Comparison of ENCODE assay signal across 23 mouse cellular contexts in genomic region chr10:63365918-63366455, GRCm38 (mm10). TPM values are rescaled to one million over a fixed set of nuclear protein-coding genes. Genes with fewer than 3 reads are reported as not detected.
A peak's percentile ranks its signal among the peaks of the same experiment; 100 is the strongest.
DNase-seq lines count a peak whose midpoint lies in the region; ATAC-seq lines count a peak whose summit lies in the region.
"Had no signal": no experiment of that assay in that cellular context is flagged by ENCODE, and none has a peak within 500 bp of the region (broad histone marks: within the 10 kb centered on the region; RNA-seq: fewer than 3 reads in every experiment).

No protein-coding gene starts in this region.

- WGBS in heart, embryonic 11.5 days (ENCODE audit: insufficient replicate concordance), result 43% methylated on average over 7 of the region's 7 CpGs
- 68% methylated on average over 7 of the region's 7 CpGs for WGBS in kidney, embryonic 15.5 days
- WGBS in embryonic facial prominence, embryonic 14.5 days, result 47% methylated on average over 7 of the region's 7 CpGs

- no peak overlapping the region for H3K9ac ChIP-seq in heart, embryonic 11.5 days (ENCODE audit: low read depth, low read length)
- H3K9ac ChIP-seq in kidney, embryonic 15.5 days, result no peak overlapping the region
- no peak overlapping the region for H3K9ac ChIP-seq in embryonic facial prominence, embryonic 14.5 days (ENCODE audit: low read depth, low read length)
- H3K9ac ChIP-seq: limb, embryonic 15.5 days; midbrain, embryonic 13.5 days had no signal

- no peaks in the 10 kb centered on the region for H3K4me1 ChIP-seq in heart, embryonic 11.5 days (ENCODE audit: control insufficient read depth, insufficient read depth, low read length)
- H3K4me1 ChIP-seq in kidney, embryonic 15.5 days, result 0 out of 2 replicates have a peak, but pooled peaks cover 4% of the 10 kb centered on the region
- no peaks in the 10 kb centered on the region for H3K4me1 ChIP-seq in embryonic facial prominence, embryonic 14.5 days (ENCODE audit: control insufficient read depth, insufficient read depth, low read length)
- H3K4me1 ChIP-seq: limb, embryonic 15.5 days; midbrain, embryonic 13.5 days had no signal

- H3K27me3 ChIP-seq in heart, embryonic 11.5 days (ENCODE audit: control insufficient read depth, insufficient read depth, low read length), result no peaks in the 10 kb centered on the region
- no peaks in the 10 kb centered on the region for H3K27me3 ChIP-seq in kidney, embryonic 15.5 days
- H3K27me3 ChIP-seq in embryonic facial prominence, embryonic 14.5 days (replicated peaks; ENCODE audit: control insufficient read depth, insufficient read depth, low read length), result no peaks in the 10 kb centered on the region
- H3K27me3 ChIP-seq: limb, embryonic 15.5 days; midbrain, embryonic 13.5 days had no signal

- no peaks in the 10 kb centered on the region for H3K9me3 ChIP-seq in heart, embryonic 11.5 days (replicated peaks; ENCODE audit: control insufficient read depth, low read length)
- no peaks in the 10 kb centered on the region for H3K9me3 ChIP-seq in kidney, embryonic 15.5 days (replicated peaks)
- no peaks in the 10 kb centered on the region for H3K9me3 ChIP-seq in embryonic facial prominence, embryonic 14.5 days (ENCODE audit: control insufficient read depth, low read length)
- H3K9me3 ChIP-seq: limb, embryonic 15.5 days had no signal

- H3K4me3 ChIP-seq in heart, embryonic 11.5 days (ENCODE audit: low read depth, low read length), result no peak overlapping the region
- no peak overlapping the region for H3K4me3 ChIP-seq in kidney, embryonic 15.5 days (replicated peaks)
- peak overlapping the region; percentile 6; the same call in 1 of the 2 replicates for H3K4me3 ChIP-seq in embryonic facial prominence, embryonic 14.5 days (ENCODE audit: low read depth, low read length)
- H3K4me3 ChIP-seq: left cerebral cortex, adult 2 months; limb, embryonic 15.5 days; midbrain, embryonic 13.5 days had no signal

- intact Hi-C loops in heart, postnatal 36 days (cut with DNase I), result no loop called here

- DNase-seq in heart, postnatal 36 days, result no peak
- no peak for DNase-seq in kidney, postnatal 10 days
- peak; percentile 97 for DNase-seq in ES-CJ7 (ENCODE audit: low read depth, low spot score)
- no peak for DNase-seq in embryonic facial prominence, embryonic 14.5 days (ENCODE audit: low spot score)
- DNase-seq in gastrocnemius, adult 18-20 months (ENCODE audit: low spot score), result no peak
- DNase-seq: adrenal gland, postnatal 14 days; B cell, adult 2 months; cerebellum, adult 9-10 months; lung, adult 18-20 months; thymus, postnatal 4 days had no signal

- no peaks in the 10 kb centered on the region for H3K36me3 ChIP-seq in heart, embryonic 11.5 days (ENCODE audit: control insufficient read depth, insufficient read depth, low read length)
- no peaks in the 10 kb centered on the region for H3K36me3 ChIP-seq in kidney, embryonic 15.5 days
- no peaks in the 10 kb centered on the region for H3K36me3 ChIP-seq in embryonic facial prominence, embryonic 14.5 days (ENCODE audit: control insufficient read depth, insufficient read depth, low read length)
- H3K36me3 ChIP-seq: limb, embryonic 15.5 days; midbrain, embryonic 13.5 days had no signal

- no peak overlapping the region for H3K27ac ChIP-seq in heart, embryonic 11.5 days (ENCODE audit: low read depth, low read length)
- H3K27ac ChIP-seq in kidney, embryonic 15.5 days, result no peak overlapping the region
- H3K27ac ChIP-seq in embryonic facial prominence, embryonic 14.5 days (replicated peaks; ENCODE audit: low read depth, low read length), result no peak overlapping the region
- H3K27ac ChIP-seq: kidney, postnatal 0 days; left cerebral cortex, adult 2 months; limb, embryonic 15.5 days; macrophage; midbrain, embryonic 13.5 days had no signal

- peak overlapping the region; percentile 51 for H3K4me2 ChIP-seq in heart, embryonic 11.5 days
- H3K4me2 ChIP-seq in kidney, embryonic 15.5 days, result peak overlapping the region; percentile 15; the same call in 1 of the 2 replicates
- H3K4me2 ChIP-seq in embryonic facial prominence, embryonic 14.5 days (ENCODE audit: low read depth, low read length), result peak overlapping the region; percentile 29; the same call in 1 of the 2 replicates
- H3K4me2 ChIP-seq: limb, embryonic 15.5 days; midbrain, embryonic 13.5 days had no signal

- no peak for ATAC-seq in heart, embryonic 11.5 days (replicated peaks; ENCODE audit: insufficient number of reproducible peaks, low FRiP score, low TSS enrichment)
- ATAC-seq in kidney, embryonic 15.5 days (replicated peaks; ENCODE audit: low FRiP score), result no peak
- ATAC-seq in embryonic facial prominence, embryonic 14.5 days (ENCODE audit: low read depth), result no peak
- no peak for ATAC-seq in granulocyte monocyte progenitor cell, adult 5-6 weeks (replicated peaks; ENCODE audit: poor library complexity, severe bottlenecking)
- ATAC-seq: midbrain, embryonic 13.5 days had no signal

RNA-seq across cellular contexts. Expression of gene Sirt1, which starts 15.5 kb away (rescaled TPM):
- 5.6 and 6.0 TPM in 2 replicates for polyA plus RNA-seq in heart, embryonic 11.5 days (2014; fragmentation: Nextera tagmentation; extraction: Ambion mirVana)
- 10 to 100 TPM; 11.8 to 12.7 TPM for total RNA-seq in heart, postnatal 36 days (2021)
- 5.9 and 6.1 TPM in 2 replicates for polyA plus RNA-seq in kidney, embryonic 15.5 days (2015; fragmentation: Nextera tagmentation; extraction: Ambion mirVana)
- 6.8 and 7.5 TPM in 2 replicates for polyA plus RNA-seq in embryonic facial prominence, embryonic 14.5 days (2014; fragmentation: Nextera tagmentation; extraction: Ambion mirVana)
- total RNA-seq in granulocyte monocyte progenitor cell, adult 5-6 weeks (2014; fragmentation: Nextera tagmentation), result 20.4 and 31.4 TPM in 2 replicates
- total RNA-seq in granulocyte monocyte progenitor cell, adult 5-6 weeks (2017), result 33.3 and 35.5 TPM in 2 replicates
- 1 to 10 TPM; 6.8 to 8.1 TPM for total RNA-seq in gastrocnemius, adult 18-20 months (2021)

RNA-seq across cellular contexts. Expression of gene Dnajc12, which starts 16.3 kb away (rescaled TPM):
- polyA plus RNA-seq in heart, embryonic 11.5 days (2014; fragmentation: Nextera tagmentation; extraction: Ambion mirVana), result 8.6 and 9.2 TPM in 2 replicates
- total RNA-seq in heart, postnatal 36 days (2021), result 10 to 100 TPM in 1 of 2 experiments, 1 to 10 TPM in 1; 9.7 to 10.8 TPM
- polyA plus RNA-seq in kidney, embryonic 15.5 days (2015; fragmentation: Nextera tagmentation; extraction: Ambion mirVana), result 12.3 and 12.5 TPM in 2 replicates
- 8.3 and 10.1 TPM in 2 replicates for polyA plus RNA-seq in embryonic facial prominence, embryonic 14.5 days (2014; fragmentation: Nextera tagmentation; extraction: Ambion mirVana)
- total RNA-seq in granulocyte monocyte progenitor cell, adult 5-6 weeks (2014; fragmentation: Nextera tagmentation), result 8.2 and 12.3 TPM in 2 replicates
- 10.1 and 13.6 TPM in 2 replicates for total RNA-seq in granulocyte monocyte progenitor cell, adult 5-6 weeks (2017)
- 10 to 100 TPM; 21.7 to 25.1 TPM for total RNA-seq in gastrocnemius, adult 18-20 months (2021)

RNA-seq across cellular contexts. Expression of gene Gm7075, which starts 55.6 kb away (rescaled TPM):
- not detected in 2 replicates for polyA plus RNA-seq in heart, embryonic 11.5 days (2014; fragmentation: Nextera tagmentation; extraction: Ambion mirVana)
- not detected for total RNA-seq in heart, postnatal 36 days (2021)
- polyA plus RNA-seq in kidney, embryonic 15.5 days (2015; fragmentation: Nextera tagmentation; extraction: Ambion mirVana), result not detected in 2 replicates
- not detected in 2 replicates for polyA plus RNA-seq in embryonic facial prominence, embryonic 14.5 days (2014; fragmentation: Nextera tagmentation; extraction: Ambion mirVana)
- total RNA-seq in granulocyte monocyte progenitor cell, adult 5-6 weeks (2014; fragmentation: Nextera tagmentation), result not detected in 2 replicates
- not detected in 2 replicates for total RNA-seq in granulocyte monocyte progenitor cell, adult 5-6 weeks (2017)
- total RNA-seq in gastrocnemius, adult 18-20 months (2021), result not detected
- total RNA-seq: adrenal gland, postnatal 14 days; layer of hippocampus, adult 8-10 months; left cerebral cortex, adult 2 months; MEL had no signal
- polyA plus RNA-seq: gonadal fat pad, adult 2 months; intestine, embryonic 14.5 days; kidney, postnatal 0 days; limb, embryonic 15.5 days; macrophage; midbrain, embryonic 13.5 days; testis, adult 2 months had no signal
